ENCODE assay signal across 18 mouse cellular contexts in the genomic region with DNA sequence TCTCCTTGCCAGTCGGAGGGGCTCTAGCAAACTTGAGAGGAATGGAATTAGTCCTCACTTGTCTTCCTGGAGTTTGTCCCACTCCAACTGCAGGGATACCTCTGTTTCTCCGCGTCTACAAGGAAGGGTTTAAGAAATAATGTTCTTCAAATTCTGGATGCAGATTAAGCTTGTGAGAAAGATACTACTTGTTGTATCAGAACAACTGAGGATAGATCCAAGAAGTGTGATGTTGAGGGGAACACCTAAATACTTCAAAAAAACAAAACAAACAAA. TPM values are rescaled to one million over a fixed set of nuclear protein-coding genes. Genes with fewer than 3 reads are reported as not detected.
DNase-seq lines count a peak whose midpoint lies in the region; ATAC-seq and TF ChIP-seq lines count a peak whose summit lies in the region.
"Had no signal": no experiment of that assay in that cellular context is flagged by ENCODE, and none has a peak within 500 bp of the region (broad histone marks: within the 10 kb centered on the region; RNA-seq: fewer than 3 reads in every experiment).

No protein-coding gene starts in this region.

- no peaks in the 10 kb centered on the region for H3K27me3 ChIP-seq in kidney, adult 2 months (replicated peaks; ENCODE audit: control insufficient read depth, insufficient read depth, low read length)
- H3K27me3 ChIP-seq in megakaryocyte, embryonic 14.5 days (replicated peaks): no peaks in the 10 kb centered on the region
- no peaks in the 10 kb centered on the region for H3K27me3 ChIP-seq in intestine, embryonic 16.5 days (replicated peaks; ENCODE audit: control insufficient read depth, insufficient read depth, low read length)
- peaks cover 30% of the 10 kb centered on the region for H3K27me3 ChIP-seq in midbrain, embryonic 13.5 days
- H3K27me3 ChIP-seq in midbrain, postnatal 0 days (ENCODE audit: insufficient read depth, low read length): no peaks in the 10 kb centered on the region

- no peaks in the 10 kb centered on the region for H3K36me3 ChIP-seq in kidney, adult 2 months (ENCODE audit: control insufficient read depth, insufficient read depth, low read length)
- peaks cover 40% of the 10 kb centered on the region for H3K36me3 ChIP-seq in megakaryocyte, embryonic 14.5 days (replicated peaks; ENCODE audit: low read length)
- no peaks in the 10 kb centered on the region for H3K36me3 ChIP-seq in intestine, embryonic 16.5 days (ENCODE audit: control insufficient read depth, insufficient read depth, low read length)
- no peaks in the 10 kb centered on the region for H3K36me3 ChIP-seq in midbrain, embryonic 13.5 days
- no peaks in the 10 kb centered on the region for H3K36me3 ChIP-seq in midbrain, postnatal 0 days (ENCODE audit: insufficient read depth, low read length)
- H3K36me3 ChIP-seq: liver, embryonic 15.5 days; midbrain, embryonic 15.5 days had no signal

- no peak for TF ChIP-seq POLR2A in kidney, adult 2 months (IDR thresholded peaks at IDR 0.05; ENCODE audit: low read depth, low read length)

- H3K4me3 ChIP-seq in kidney, adult 2 months (ENCODE audit: insufficient read depth, low read depth, low read length): peak overlapping the region; percentile 43
- peak overlapping the region; percentile 96 for H3K4me3 ChIP-seq in megakaryocyte, embryonic 14.5 days (replicated peaks)
- peak overlapping the region; percentile 18; the same call in 1 of the 2 replicates for H3K4me3 ChIP-seq in intestine, embryonic 16.5 days (ENCODE audit: low read length)
- no peak overlapping the region for H3K4me3 ChIP-seq in midbrain, embryonic 13.5 days (replicated peaks)
- H3K4me3 ChIP-seq in midbrain, postnatal 0 days (ENCODE audit: low read depth, low read length): no peak overlapping the region
- H3K4me3 ChIP-seq: erythroblast, embryonic 14.5 days; midbrain, embryonic 15.5 days had no signal

- no peak for ATAC-seq in megakaryocyte, adult 5-6 weeks (ENCODE audit: poor library complexity, severe bottlenecking)
- ATAC-seq in intestine, embryonic 16.5 days: no peak
- ATAC-seq in midbrain, embryonic 13.5 days: no peak
- ATAC-seq in midbrain, postnatal 0 days (ENCODE audit: low FRiP score): no peak
- ATAC-seq: midbrain, embryonic 15.5 days had no signal

- peaks cover 9% of the 10 kb centered on the region; the same call in 1 of the 2 replicates for H3K4me1 ChIP-seq in kidney, adult 2 months (ENCODE audit: control insufficient read depth, insufficient read depth, low read length)
- peaks cover 76% of the 10 kb centered on the region for H3K4me1 ChIP-seq in megakaryocyte, embryonic 14.5 days
- peaks cover 5% of the 10 kb centered on the region for H3K4me1 ChIP-seq in intestine, embryonic 16.5 days (ENCODE audit: control insufficient read depth, insufficient read depth, low read length)
- peaks cover 9% of the 10 kb centered on the region for H3K4me1 ChIP-seq in midbrain, embryonic 13.5 days (replicated peaks)
- no peaks in the 10 kb centered on the region for H3K4me1 ChIP-seq in midbrain, postnatal 0 days (ENCODE audit: insufficient read depth, low read length)

- 73% methylated on average over 3 of the region's 3 CpGs for WGBS in kidney, adult 2 months
- 75% methylated on average over 3 of the region's 3 CpGs for WGBS in intestine, embryonic 16.5 days
- 89% methylated on average over 3 of the region's 3 CpGs for WGBS in midbrain, embryonic 13.5 days
- 90% methylated on average over 3 of the region's 3 CpGs for WGBS in midbrain, postnatal 0 days

- H3K4me2 ChIP-seq in intestine, embryonic 16.5 days (ENCODE audit: low read depth, low read length): peak overlapping the region; percentile 65
- no peak overlapping the region for H3K4me2 ChIP-seq in midbrain, embryonic 13.5 days (replicated peaks)
- no peak overlapping the region for H3K4me2 ChIP-seq in midbrain, postnatal 0 days (ENCODE audit: low read depth, low read length, poor library complexity, severe bottlenecking)
- H3K4me2 ChIP-seq: midbrain, embryonic 15.5 days had no signal

- H3K27ac ChIP-seq in kidney, adult 2 months (ENCODE audit: insufficient read depth, low read depth, low read length): peak overlapping the region; percentile 74
- peak overlapping the region; percentile 7; the same call in 1 of the 2 replicates for H3K27ac ChIP-seq in intestine, embryonic 16.5 days (ENCODE audit: low read length)
- H3K27ac ChIP-seq in midbrain, embryonic 13.5 days: no peak overlapping the region
- H3K27ac ChIP-seq in midbrain, postnatal 0 days (ENCODE audit: low read depth, low read length): no peak overlapping the region
- H3K27ac ChIP-seq: liver, embryonic 15.5 days; midbrain, embryonic 15.5 days had no signal

- H3K9me3 ChIP-seq in megakaryocyte, embryonic 14.5 days: peaks cover 2% of the 10 kb centered on the region; the same call in 1 of the 2 replicates
- no peaks in the 10 kb centered on the region for H3K9me3 ChIP-seq in intestine, embryonic 16.5 days (ENCODE audit: control insufficient read depth, low read length)
- H3K9me3 ChIP-seq in midbrain, embryonic 13.5 days: no peaks in the 10 kb centered on the region
- H3K9me3 ChIP-seq in midbrain, postnatal 0 days (ENCODE audit: low read length): no peaks in the 10 kb centered on the region
- H3K9me3 ChIP-seq: liver, embryonic 15.5 days; midbrain, embryonic 15.5 days had no signal

- no peak for DNase-seq in kidney, adult 2 months
- DNase-seq in kidney, adult 9 months: no peak
- no peak for DNase-seq in midbrain, postnatal 0 days (ENCODE audit: low spot score)
- DNase-seq: adrenal gland, adult 2 months; kidney, postnatal 25 days; right cerebral cortex, adult 18-20 months had no signal

- no peak for TF ChIP-seq CTCF in kidney, adult 2 months (conservative IDR thresholded peaks at IDR 0.05; ENCODE audit: insufficient read depth, insufficient read length, low read depth, low read length)
- no peak for TF ChIP-seq CTCF in midbrain, postnatal 0 days (IDR thresholded peaks at IDR 0.05)

- peak overlapping the region; percentile 17; the same call in 1 of the 2 replicates for H3K9ac ChIP-seq in intestine, embryonic 16.5 days (ENCODE audit: low read depth, low read length)
- no peak overlapping the region for H3K9ac ChIP-seq in midbrain, embryonic 13.5 days (replicated peaks)
- H3K9ac ChIP-seq in midbrain, postnatal 0 days (replicated peaks; ENCODE audit: low read length, poor library complexity, severe bottlenecking): no peak overlapping the region
- H3K9ac ChIP-seq: liver, embryonic 15.5 days; midbrain, embryonic 15.5 days had no signal

RNA-seq across cellular contexts. Expression of gene Gimap1, which starts 0.9 kb away (rescaled TPM):
- 8.3 and 10.0 TPM in 2 replicates for polyA plus RNA-seq in kidney, adult 2 months (2012; rRNA removed)
- polyA plus RNA-seq in megakaryocyte, embryonic 14.5 days (2012; ENCODE audit: insufficient read depth, low replicate concordance): 18.4 and 38.1 TPM in 2 replicates
- 5.0 and 5.8 TPM in 2 replicates for total RNA-seq in megakaryocyte, adult 5-6 weeks (2015)
- 5.3 and 14.2 TPM in 2 replicates for total RNA-seq in megakaryocyte, adult 5-6 weeks (2017)
- 36.2 and 39.1 TPM in 2 replicates for polyA plus RNA-seq in intestine, embryonic 16.5 days (2015; fragmentation: Nextera tagmentation; extraction: Ambion mirVana)
- 3.0 and 5.2 TPM in 2 replicates for polyA plus RNA-seq in midbrain, embryonic 13.5 days (2015; fragmentation: Nextera tagmentation; extraction: Ambion mirVana)
- 1.6 and 2.1 TPM in 2 replicates for total RNA-seq in midbrain, postnatal 0 days (2014; rRNA removed)
- 2.9 and 4.0 TPM in 2 replicates for polyA plus RNA-seq in midbrain, postnatal 0 days (2015; fragmentation: Nextera tagmentation; extraction: Ambion mirVana)

RNA-seq across cellular contexts. Expression of gene Gimap5, which starts 6.3 kb away (rescaled TPM):
- polyA plus RNA-seq in kidney, adult 2 months (2012; rRNA removed): 16.2 and 19.6 TPM in 2 replicates
- 12.5 and 21.4 TPM in 2 replicates for polyA plus RNA-seq in megakaryocyte, embryonic 14.5 days (2012; ENCODE audit: insufficient read depth, low replicate concordance)
- total RNA-seq in megakaryocyte, adult 5-6 weeks (2015): 4.7 and 5.7 TPM in 2 replicates
- 4.5 and 11.2 TPM in 2 replicates for total RNA-seq in megakaryocyte, adult 5-6 weeks (2017)
- 9.7 and 13.8 TPM in 2 replicates for polyA plus RNA-seq in intestine, embryonic 16.5 days (2015; fragmentation: Nextera tagmentation; extraction: Ambion mirVana)
- polyA plus RNA-seq in midbrain, embryonic 13.5 days (2015; fragmentation: Nextera tagmentation; extraction: Ambion mirVana): 0.94 and 0.98 TPM in 2 replicates
- 0.33 and 0.38 TPM in 2 replicates for total RNA-seq in midbrain, postnatal 0 days (2014; rRNA removed)
- 1.3 and 1.4 TPM in 2 replicates for polyA plus RNA-seq in midbrain, postnatal 0 days (2015; fragmentation: Nextera tagmentation; extraction: Ambion mirVana)

RNA-seq across cellular contexts. Expression of gene Gimap7, which starts 21.3 kb away (rescaled TPM):
- 0.20 and 0.97 TPM in 2 replicates for polyA plus RNA-seq in kidney, adult 2 months (2012; rRNA removed)
- not detected in 2 replicates for polyA plus RNA-seq in megakaryocyte, embryonic 14.5 days (2012; ENCODE audit: insufficient read depth, low replicate concordance)
- total RNA-seq in megakaryocyte, adult 5-6 weeks (2015): 1.5 and 3.5 TPM in 2 replicates
- total RNA-seq in megakaryocyte, adult 5-6 weeks (2017): 3.9 TPM in 2 replicates
- polyA plus RNA-seq in intestine, embryonic 16.5 days (2015; fragmentation: Nextera tagmentation; extraction: Ambion mirVana): 0.28 and 0.34 TPM in 2 replicates
- not detected in 2 replicates for polyA plus RNA-seq in midbrain, embryonic 13.5 days (2015; fragmentation: Nextera tagmentation; extraction: Ambion mirVana)
- not detected in 2 replicates for total RNA-seq in midbrain, postnatal 0 days (2014; rRNA removed)
- polyA plus RNA-seq in midbrain, postnatal 0 days (2015; fragmentation: Nextera tagmentation; extraction: Ambion mirVana): not detected in 2 replicates
- total RNA-seq: left cerebral cortex, adult 18-20 months had no signal
- polyA plus RNA-seq: adrenal gland, adult 2 months; cortical plate, adult 2 months; erythroblast, embryonic 14.5 days; frontal cortex, adult 2 months; midbrain, embryonic 15.5 days; neural tube, embryonic 14.5 days; stomach, embryonic 14.5 days had no signal

RNA-seq across cellular contexts. Expression of gene Gm28053, which starts 21.3 kb away (rescaled TPM):
- polyA plus RNA-seq in kidney, adult 2 months (2012; rRNA removed): not detected in 2 replicates
- not detected in 2 replicates for polyA plus RNA-seq in megakaryocyte, embryonic 14.5 days (2012; ENCODE audit: insufficient read depth, low replicate concordance)
- total RNA-seq in megakaryocyte, adult 5-6 weeks (2015): 0.68 TPM in 1 of 2 replicates, not detected in the other
- total RNA-seq in megakaryocyte, adult 5-6 weeks (2017): 7.3 and 16.2 TPM in 2 replicates
- polyA plus RNA-seq in intestine, embryonic 16.5 days (2015; fragmentation: Nextera tagmentation; extraction: Ambion mirVana): 3.2 and 9.2 TPM in 2 replicates
- not detected in 2 replicates for polyA plus RNA-seq in midbrain, embryonic 13.5 days (2015; fragmentation: Nextera tagmentation; extraction: Ambion mirVana)
- total RNA-seq in midbrain, postnatal 0 days (2014; rRNA removed): not detected in 2 replicates
- not detected in 2 replicates for polyA plus RNA-seq in midbrain, postnatal 0 days (2015; fragmentation: Nextera tagmentation; extraction: Ambion mirVana)
- polyA plus RNA-seq: adrenal gland, adult 2 months; erythroblast, embryonic 14.5 days; liver, embryonic 15.5 days; midbrain, embryonic 15.5 days; neural tube, embryonic 14.5 days had no signal

RNA-seq across cellular contexts. Expression of gene Gimap3, which starts 30.9 kb away (rescaled TPM):
- 3.1 and 10.6 TPM in 2 replicates for polyA plus RNA-seq in kidney, adult 2 months (2012; rRNA removed)
- 2.3 TPM in 1 of 2 replicates, not detected in the other for polyA plus RNA-seq in megakaryocyte, embryonic 14.5 days (2012; ENCODE audit: insufficient read depth, low replicate concordance)
- total RNA-seq in megakaryocyte, adult 5-6 weeks (2015): 5.3 and 9.4 TPM in 2 replicates
- total RNA-seq in megakaryocyte, adult 5-6 weeks (2017): 7.8 and 9.9 TPM in 2 replicates
- polyA plus RNA-seq in intestine, embryonic 16.5 days (2015; fragmentation: Nextera tagmentation; extraction: Ambion mirVana): 0.37 and 0.43 TPM in 2 replicates
- polyA plus RNA-seq in midbrain, embryonic 13.5 days (2015; fragmentation: Nextera tagmentation; extraction: Ambion mirVana): not detected in 2 replicates
- not detected in 2 replicates for total RNA-seq in midbrain, postnatal 0 days (2014; rRNA removed)
- not detected in 2 replicates for polyA plus RNA-seq in midbrain, postnatal 0 days (2015; fragmentation: Nextera tagmentation; extraction: Ambion mirVana)
- total RNA-seq: left cerebral cortex, adult 18-20 months had no signal
- polyA plus RNA-seq: midbrain, embryonic 15.5 days; neural tube, embryonic 14.5 days; stomach, embryonic 14.5 days had no signal

Comparison
In these comparisons a context has a peak if more than half of its experiments do, and no peak if none do; other contexts are left out.
1. H3K27ac ChIP-seq: peak in kidney, adult 2 months (single experiment) and intestine, embryonic 16.5 days (single experiment); none in midbrain, embryonic 13.5 days (single experiment) and midbrain, postnatal 0 days (single experiment).
2. H3K4me3 ChIP-seq: peak in kidney, adult 2 months (single experiment), megakaryocyte, embryonic 14.5 days (single experiment) and intestine, embryonic 16.5 days (single experiment); none in midbrain, embryonic 13.5 days (single experiment) and midbrain, postnatal 0 days (single experiment).